Mouse (Mus musculus) kidney, embryonic 14.5 days (tissue): ENCODE data around the gene Plaur. TPM values are rescaled to one million over a fixed set of nuclear protein-coding genes. Genes with fewer than 3 reads are reported as not detected.
"Not testable (repeated sequence)": the region's sequence is repeated elsewhere in the genome, so short reads cannot be mapped to it uniquely, and the experiment has no call there.

Source experiments
- ATAC-seq: fragments of 200-750 bp; cut with Nextera tagmentation; 2 replicates; pipeline ENCODE4 v1.8.0; 2017; ENCODE audit warnings: moderate number of reproducible peaks, mild to moderate bottlenecking, moderate TSS enrichment, moderate library complexity; ENCODE audit not compliant: low FRiP score, low TSS enrichment
- H3K27ac ChIP-seq: fragments of 300-500 bp; sonication (generic); 2 replicates; pipeline ENCODE4 v1.5.1; 2014; ENCODE audit warnings: low read depth, mild to moderate bottlenecking, low read length, moderate library complexity, mixed read lengths
- H3K27me3 ChIP-seq: fragments of 300-500 bp; sonication (generic); 2 replicates; pipeline ENCODE4 v1.6.1; 2014; ENCODE audit warnings: mild to moderate bottlenecking, low read length; ENCODE audit not compliant: control insufficient read depth, insufficient read depth
- H3K36me3 ChIP-seq: fragments of 300-500 bp; sonication (generic); 2 replicates; pipeline ENCODE4 v1.6.1; 2014; ENCODE audit warnings: low read length, mixed read lengths; ENCODE audit not compliant: control insufficient read depth, insufficient read depth
- H3K4me1 ChIP-seq: fragments of 300-500 bp; sonication (generic); 2 replicates; pipeline ENCODE4 v1.6.1; 2014; ENCODE audit warnings: low read length, mixed read lengths; ENCODE audit not compliant: control insufficient read depth, insufficient read depth
- H3K4me2 ChIP-seq: fragments of 300-500 bp; sonication (generic); replicated peaks from 2 replicates; pipeline ENCODE4 v1.6.1; 2014; ENCODE audit warnings: low read depth, mild to moderate bottlenecking, low read length
- H3K4me3 ChIP-seq: fragments of 300-500 bp; sonication (generic); 2 replicates; pipeline ENCODE4 v1.5.1; 2014; ENCODE audit warnings: mild to moderate bottlenecking, low read length
- H3K9ac ChIP-seq: fragments of 300-500 bp; sonication (generic); 2 replicates; pipeline ENCODE4 v1.6.1; 2014; ENCODE audit warnings: low read depth, mild to moderate bottlenecking, low read length, moderate library complexity
- H3K9me3 ChIP-seq: fragments of 300-500 bp; sonication (generic); 2 replicates; pipeline ENCODE4 v1.6.1; 2016; ENCODE audit warnings: low read length; ENCODE audit not compliant: control insufficient read depth
- WGBS: fragments of 180-500 bp; shearing (Covaris S2); extraction: QIAGEN DNeasy Blood & Tissue Kit; methylation state at CpG from one replicate; pipeline ENCODE4 v1.1.7; 2014; 5-methylcytosine and 5-hydroxymethylcytosine counted together
- polyA plus RNA-seq: library from polyadenylated mRNA; unstranded; fragments of >200 nt; fragmentation: Nextera tagmentation; extraction: Ambion mirVana; gene quantifications from 2 replicates; pipeline ENCODE4 v1.2.1, GENCODE M21; 2014

Plaur gene
- polyA plus RNA-seq, 1 experiment from 2014 or later = 14.1 TPM

- no peak overlapping the region for H3K27ac ChIP-seq
- no peaks in the 10 kb centered on the region for H3K36me3 ChIP-seq
- H3K4me3 ChIP-seq = 0 out of 2 replicates have a peak overlapping the region, but pooled peaks have one; percentile 61
- H3K9me3 ChIP-seq = no peaks in the 10 kb centered on the region
- H3K4me1 ChIP-seq = peaks cover 8% of the 10 kb centered on the region; the same call in 1 of the 2 replicates
- peak overlapping the region; percentile 97; the same call in 1 of the 2 replicates for H3K4me2 ChIP-seq
- WGBS = 57% methylated on average over 18 of the region's 18 CpGs
- H3K9ac ChIP-seq = no peak overlapping the region
- peaks cover 4% of the 10 kb centered on the region; the same call in 1 of the 2 replicates for H3K27me3 ChIP-seq
- ATAC-seq = no peak
Observed at GRCm38 (mm10) chr7:24480121-24480941, 18.0 kb downstream of the Plaur start.

GRCm38 (mm10) chr7:24480986-24481473 lies 18.7 kb downstream of the Plaur start:
- H3K36me3 ChIP-seq = no peaks in the 10 kb centered on the region
- no peaks in the 10 kb centered on the region for H3K9me3 ChIP-seq
- H3K9ac ChIP-seq = peak overlapping the region; percentile 71; the same call in 1 of the 2 replicates
- H3K4me1 ChIP-seq = peaks cover 8% of the 10 kb centered on the region; the same call in 1 of the 2 replicates
- H3K4me3 ChIP-seq = peak overlapping the region; percentile 61
- ATAC-seq = peak; percentile 30
- H3K27me3 ChIP-seq = peaks cover 4% of the 10 kb centered on the region; the same call in 1 of the 2 replicates
- H3K4me2 ChIP-seq = peak overlapping the region; percentile 97
- H3K27ac ChIP-seq = no peak overlapping the region
- 14% methylated on average over 14 of the region's 14 CpGs for WGBS

- WGBS = 1% methylated on average over 71 of the region's 83 CpGs
- Histone ChIP-seq H3K9me3 (no peaks in the 10 kb centered on the region), H3K4me1 (peaks cover 14% of the 10 kb centered on the region; the same call in 1 of the 2 replicates), H3K4me2 (peak within 1 kb of the TSS; percentile 97), H3K27ac (no peak within 1 kb of the TSS), H3K4me3 (peak within 1 kb of the TSS; percentile 61), H3K9ac (peak within 1 kb of the TSS; percentile 71), H3K36me3 (no peaks in the 10 kb centered on the region), H3K27me3 (peaks cover 4% of the 10 kb centered on the region; the same call in 1 of the 2 replicates)
- ATAC-seq = peak; percentile 84
Observed at GRCm38 (mm10) chr7:24481474-24482207, 19.4 kb downstream of the Plaur start, which contains the start of gene Cadm4. TSS of gene Cadm4 (plus strand) at chr7:24482023.

DNA sequence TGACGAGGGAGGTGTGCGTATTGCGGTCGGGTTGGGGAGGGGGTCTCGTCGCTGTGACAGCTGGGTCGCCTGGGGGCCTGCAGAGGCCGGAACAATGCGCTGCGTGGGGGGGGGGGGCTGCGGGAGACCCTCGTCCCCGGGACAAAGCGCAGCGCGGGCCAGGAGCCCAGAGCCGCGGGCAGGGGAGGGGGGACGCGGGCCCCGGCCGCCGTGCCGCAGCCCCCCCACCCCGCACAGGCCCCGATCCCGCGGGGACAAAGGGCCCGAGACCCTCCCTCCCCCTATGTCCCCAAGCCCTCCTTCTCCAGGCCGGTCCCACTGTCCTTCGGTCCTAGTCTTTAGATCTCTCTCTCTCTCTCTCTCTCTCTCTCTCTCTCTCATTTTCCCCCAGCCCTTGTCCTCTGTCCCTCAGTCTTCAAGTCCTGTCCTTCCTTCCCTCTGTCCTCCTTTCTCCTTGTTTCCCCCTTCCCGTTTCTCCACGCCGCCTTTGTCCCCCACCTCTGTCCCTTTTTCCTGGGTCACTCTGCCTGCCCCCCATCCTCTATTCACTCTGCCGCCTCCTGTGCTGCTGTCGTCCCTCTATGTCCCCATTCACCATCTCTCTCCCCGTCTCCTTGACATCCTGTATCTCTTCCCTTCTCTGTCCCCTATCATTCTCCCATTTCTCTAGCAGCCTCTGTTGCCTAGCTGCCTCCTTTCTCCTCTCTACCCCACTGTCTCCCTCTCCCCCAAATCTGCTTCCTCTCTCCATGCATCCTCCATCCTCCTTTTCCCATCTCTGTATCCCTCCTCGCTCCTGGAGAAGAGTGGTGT lies 20.1 kb downstream of the Plaur start:
- peaks cover 17% of the 10 kb centered on the region; the same call in 1 of the 2 replicates for H3K4me1 ChIP-seq
- H3K9ac ChIP-seq = peak overlapping the region; percentile 71
- H3K27me3 ChIP-seq = peaks cover 4% of the 10 kb centered on the region; the same call in 1 of the 2 replicates
- H3K4me3 ChIP-seq = peak overlapping the region; percentile 61
- no peaks in the 10 kb centered on the region for H3K9me3 ChIP-seq
- H3K36me3 ChIP-seq = no peaks in the 10 kb centered on the region
- 6% methylated on average over 11 of the region's 38 CpGs for WGBS
- no peak overlapping the region for H3K27ac ChIP-seq
- ATAC-seq = 0 out of 2 replicates have a peak, but pooled peaks have one; percentile 5
- H3K4me2 ChIP-seq = peak overlapping the region; percentile 97

DNA sequence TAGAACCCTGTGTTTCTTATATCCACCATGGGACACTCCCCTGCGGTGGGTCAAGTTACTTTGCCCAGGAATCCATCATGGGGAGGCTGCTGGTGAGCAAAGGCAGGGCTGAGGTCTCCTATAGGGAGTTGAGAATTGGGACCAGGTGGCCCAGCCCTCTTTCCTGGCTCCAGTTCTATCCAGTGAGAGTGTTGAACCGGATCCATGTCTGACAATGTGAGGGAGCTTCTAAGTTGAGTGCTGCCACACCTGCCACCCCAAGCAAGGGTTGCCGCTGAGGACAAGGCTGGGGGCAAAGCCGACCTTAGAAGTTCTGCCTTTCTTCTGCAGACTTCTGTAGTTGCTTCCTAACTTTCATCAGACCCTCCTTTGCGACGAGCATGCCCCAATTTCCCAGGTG lies 21.0 kb downstream of the Plaur start:
- H3K27me3 ChIP-seq, ATAC-seq, H3K9me3 ChIP-seq, H3K9ac ChIP-seq, H3K27ac ChIP-seq, H3K36me3 ChIP-seq, H3K4me3 ChIP-seq: not testable (repeated sequence)
- Histone ChIP-seq H3K4me1 (peaks cover 17% of the 10 kb centered on the region; the same call in 1 of the 2 replicates), H3K4me2 (0 out of 2 replicates have a peak overlapping the region, but pooled peaks have one; percentile 97)
- 47% methylated on average over 6 of the region's 6 CpGs for WGBS

- H3K4me1 ChIP-seq = peaks cover 17% of the 10 kb centered on the region; the same call in 1 of the 2 replicates
- no peak overlapping the region for H3K27ac ChIP-seq
- no peak overlapping the region for H3K4me3 ChIP-seq
- no peak overlapping the region for H3K9ac ChIP-seq
- H3K36me3 ChIP-seq = no peaks in the 10 kb centered on the region
- H3K9me3 ChIP-seq = no peaks in the 10 kb centered on the region
- WGBS = 84% methylated on average over 9 of the region's 9 CpGs
- H3K27me3 ChIP-seq = peaks cover 4% of the 10 kb centered on the region; the same call in 1 of the 2 replicates
- ATAC-seq = no peak
- no peak overlapping the region for H3K4me2 ChIP-seq
Observed at GRCm38 (mm10) chr7:24485481-24485880, 23.2 kb downstream of the Plaur start.

- Histone ChIP-seq H3K4me1 (peaks cover 9% of the 10 kb centered on the region; the same call in 1 of the 2 replicates), H3K4me3 (no peak overlapping the region), H3K4me2 (no peak overlapping the region), H3K9me3 (no peaks in the 10 kb centered on the region), H3K27me3 (peaks cover 4% of the 10 kb centered on the region; the same call in 1 of the 2 replicates), H3K27ac (no peak overlapping the region), H3K36me3 (no peaks in the 10 kb centered on the region), H3K9ac (no peak overlapping the region)
- 35% methylated on average over 9 of the region's 9 CpGs for WGBS
- peak; percentile 41; the same call in 1 of the 2 replicates for ATAC-seq
Observed at GRCm38 (mm10) chr7:24486654-24487130, 24.4 kb downstream of the Plaur start.

- ATAC-seq = no peak
- no peak overlapping the region for H3K27ac ChIP-seq
- H3K4me1 ChIP-seq = peaks cover 9% of the 10 kb centered on the region; the same call in 1 of the 2 replicates
- H3K9me3 ChIP-seq = no peaks in the 10 kb centered on the region
- no peak overlapping the region for H3K4me3 ChIP-seq
- WGBS = 31% methylated on average over 3 of the region's 3 CpGs
- peaks cover 4% of the 10 kb centered on the region; the same call in 1 of the 2 replicates for H3K27me3 ChIP-seq
- no peak overlapping the region for H3K4me2 ChIP-seq
- H3K36me3 ChIP-seq = no peaks in the 10 kb centered on the region
- H3K9ac ChIP-seq = no peak overlapping the region
Observed at GRCm38 (mm10) chr7:24487403-24487802, 25.1 kb downstream of the Plaur start.
